Mouse (Mus musculus): ENCODE results near the gene Slc41a2. TPM values are rescaled to one million over a fixed set of nuclear protein-coding genes. Genes with fewer than 3 reads are reported as not detected.

The Slc41a2 gene
- total and polyA plus RNA-seq, 3 experiments: 0.92 to 2.4 (median 1.5) TPM

GRCm38 (mm10) chr10:83218778-83219177, 118.9 kb downstream of the Slc41a2 start:
- intact Hi-C loops (cut with DNase I): loop anchor here (5.0 kb wide), 1 partner anchor 134 kb away; no protein-coding TSS in a partner anchor
- no peak for DNase-seq
- Histone ChIP-seq H3K27ac (no peak overlapping the region), H3K4me1 (ENCODE audit: control insufficient read depth, insufficient read depth, low read length) (no peaks in the 10 kb centered on the region), H3K27me3 (ENCODE audit: control insufficient read depth, insufficient read depth, low read length) (no peaks in the 10 kb centered on the region; the same call in 1 of the 2 replicates), H3K4me3 (no peak overlapping the region), H3K79me2 (replicated peaks; ENCODE audit: control insufficient read depth, insufficient read depth, low read length) (no peaks in the 10 kb centered on the region), H3K36me3 (ENCODE audit: control insufficient read depth, insufficient read depth, low read length) (no peaks in the 10 kb centered on the region), H3K9ac (ENCODE audit: low read depth, low read length) (no peak overlapping the region)
- TF ChIP-seq EP300 (IDR thresholded peaks at IDR 0.05; ENCODE audit: insufficient read depth, low read depth, low read length) (no peak), POLR2A (IDR thresholded peaks at IDR 0.05; ENCODE audit: insufficient read depth, low read depth, low read length) (no peak), CTCF (IDR thresholded peaks at IDR 0.05) (no peak)
- 66% methylated on average over 2 of the region's 2 CpGs for WGBS

GRCm38 (mm10) chr10:83217256-83217655, 120.4 kb downstream of the Slc41a2 start:
- peak; percentile 36 to 40 for DNase-seq
- WGBS: 23% methylated on average over 5 of the region's 5 CpGs
- no peak overlapping the region for H3K4me3 ChIP-seq
- no peaks in the 10 kb centered on the region for H3K79me2 ChIP-seq (replicated peaks; ENCODE audit: control insufficient read depth, insufficient read depth, low read length)
- TF ChIP-seq CTCF (IDR thresholded peaks at IDR 0.05) (no peak), POLR2A (IDR thresholded peaks at IDR 0.05; ENCODE audit: insufficient read depth, low read depth, low read length) (no peak)
- H3K27ac ChIP-seq: no peak overlapping the region
- intact Hi-C loops (cut with DNase I): loop anchor here (5.0 kb wide), 1 partner anchor 135 kb away; no protein-coding TSS in a partner anchor
- no peaks in the 10 kb centered on the region for H3K36me3 ChIP-seq (ENCODE audit: control insufficient read depth, insufficient read depth, low read length)
- H3K4me1 ChIP-seq (ENCODE audit: control insufficient read depth, insufficient read depth, low read length): no peaks in the 10 kb centered on the region
- H3K27me3 ChIP-seq (ENCODE audit: control insufficient read depth, insufficient read depth, low read length): no peaks in the 10 kb centered on the region
- H3K9ac ChIP-seq (ENCODE audit: low read depth, low read length): no peak overlapping the region

GRCm38 (mm10) chr10:83215559-83215958, 122.1 kb downstream of the Slc41a2 start:
- no peak overlapping the region for H3K27ac ChIP-seq
- 66% methylated on average over 5 of the region's 5 CpGs for WGBS

GRCm38 (mm10) chr10:83212618-83213017, 125.1 kb downstream of the Slc41a2 start:
- DNase-seq: no peak
- TF ChIP-seq CTCF (IDR thresholded peaks at IDR 0.05) (no peak), EP300 (IDR thresholded peaks at IDR 0.05; ENCODE audit: insufficient read depth, low read depth, low read length) (no peak), POLR2A (IDR thresholded peaks at IDR 0.05; ENCODE audit: insufficient read depth, low read depth, low read length) (no peak)
- 94% methylated on average over 4 of the region's 4 CpGs for WGBS
- no peaks in the 10 kb centered on the region for H3K27me3 ChIP-seq (ENCODE audit: control insufficient read depth, insufficient read depth, low read length)
- no peak overlapping the region for H3K9ac ChIP-seq (ENCODE audit: low read depth, low read length)
- no peak overlapping the region for H3K4me3 ChIP-seq
- H3K79me2 ChIP-seq (replicated peaks; ENCODE audit: control insufficient read depth, insufficient read depth, low read length): no peaks in the 10 kb centered on the region
- H3K4me1 ChIP-seq (ENCODE audit: control insufficient read depth, insufficient read depth, low read length): no peaks in the 10 kb centered on the region
- H3K27ac ChIP-seq: no peak overlapping the region
- intact Hi-C loops (cut with DNase I): no loop called here
- H3K36me3 ChIP-seq (ENCODE audit: control insufficient read depth, insufficient read depth, low read length): no peaks in the 10 kb centered on the region

More at GRCm38 (mm10) chr10:83215559-83215958, 122.1 kb downstream of the Slc41a2 start:
- H3K27me3 ChIP-seq (ENCODE audit: control insufficient read depth, insufficient read depth, low read length): no peaks in the 10 kb centered on the region
- no peak overlapping the region for H3K9ac ChIP-seq (ENCODE audit: low read depth, low read length)
- H3K4me1 ChIP-seq (ENCODE audit: control insufficient read depth, insufficient read depth, low read length): no peaks in the 10 kb centered on the region
- DNase-seq: no peak
- intact Hi-C loops (cut with DNase I): loop anchor here (5.0 kb wide), 1 partner anchor 137 kb away; no protein-coding TSS in a partner anchor
- H3K79me2 ChIP-seq (replicated peaks; ENCODE audit: control insufficient read depth, insufficient read depth, low read length): no peaks in the 10 kb centered on the region
- H3K36me3 ChIP-seq (ENCODE audit: control insufficient read depth, insufficient read depth, low read length): no peaks in the 10 kb centered on the region
- TF ChIP-seq CTCF (IDR thresholded peaks at IDR 0.05) (no peak), EP300 (IDR thresholded peaks at IDR 0.05; ENCODE audit: insufficient read depth, low read depth, low read length) (no peak), POLR2A (IDR thresholded peaks at IDR 0.05; ENCODE audit: insufficient read depth, low read depth, low read length) (no peak)
- no peak overlapping the region for H3K4me3 ChIP-seq

GRCm38 (mm10) chr10:83210968-83211583, 126.6 kb downstream of the Slc41a2 start:
- H3K27ac ChIP-seq: no peak overlapping the region
- H3K4me1 ChIP-seq (ENCODE audit: control insufficient read depth, insufficient read depth, low read length): no peaks in the 10 kb centered on the region
- no peaks in the 10 kb centered on the region for H3K27me3 ChIP-seq (ENCODE audit: control insufficient read depth, insufficient read depth, low read length)
- TF ChIP-seq EP300 (IDR thresholded peaks at IDR 0.05; ENCODE audit: insufficient read depth, low read depth, low read length): no peak
- TF ChIP-seq POLR2A (IDR thresholded peaks at IDR 0.05; ENCODE audit: insufficient read depth, low read depth, low read length): no peak
- no peak for TF ChIP-seq CTCF (IDR thresholded peaks at IDR 0.05)
- DNase-seq: no peak
- no peak overlapping the region for H3K4me3 ChIP-seq
- H3K79me2 ChIP-seq (replicated peaks; ENCODE audit: control insufficient read depth, insufficient read depth, low read length): no peaks in the 10 kb centered on the region
- H3K36me3 ChIP-seq (ENCODE audit: control insufficient read depth, insufficient read depth, low read length): no peaks in the 10 kb centered on the region
- 38% methylated on average over 6 of the region's 6 CpGs for WGBS
- no peak overlapping the region for H3K9ac ChIP-seq (ENCODE audit: low read depth, low read length)
- intact Hi-C loops (cut with DNase I): no loop called here

GRCm38 (mm10) chr10:83210122-83210521, 127.6 kb downstream of the Slc41a2 start:
- Histone ChIP-seq H3K36me3 (ENCODE audit: control insufficient read depth, insufficient read depth, low read length) (no peaks in the 10 kb centered on the region), H3K79me2 (replicated peaks; ENCODE audit: control insufficient read depth, insufficient read depth, low read length) (no peaks in the 10 kb centered on the region), H3K9ac (ENCODE audit: low read depth, low read length) (no peak overlapping the region), H3K27me3 (ENCODE audit: control insufficient read depth, insufficient read depth, low read length) (no peaks in the 10 kb centered on the region), H3K27ac (no peak overlapping the region), H3K4me1 (ENCODE audit: control insufficient read depth, insufficient read depth, low read length) (no peaks in the 10 kb centered on the region), H3K4me3 (no peak overlapping the region)
- TF ChIP-seq POLR2A (IDR thresholded peaks at IDR 0.05; ENCODE audit: insufficient read depth, low read depth, low read length) (no peak), EP300 (IDR thresholded peaks at IDR 0.05; ENCODE audit: insufficient read depth, low read depth, low read length) (no peak), CTCF (IDR thresholded peaks at IDR 0.05) (no peak)
- intact Hi-C loops (cut with DNase I): no loop called here
- DNase-seq: no peak
- 79% methylated on average over 16 of the region's 16 CpGs for WGBS

Data from heart, adult 2 months (tissue).